Comparison of ENCODE assay signal across 11 mouse cellular contexts in the genomic region with DNA sequence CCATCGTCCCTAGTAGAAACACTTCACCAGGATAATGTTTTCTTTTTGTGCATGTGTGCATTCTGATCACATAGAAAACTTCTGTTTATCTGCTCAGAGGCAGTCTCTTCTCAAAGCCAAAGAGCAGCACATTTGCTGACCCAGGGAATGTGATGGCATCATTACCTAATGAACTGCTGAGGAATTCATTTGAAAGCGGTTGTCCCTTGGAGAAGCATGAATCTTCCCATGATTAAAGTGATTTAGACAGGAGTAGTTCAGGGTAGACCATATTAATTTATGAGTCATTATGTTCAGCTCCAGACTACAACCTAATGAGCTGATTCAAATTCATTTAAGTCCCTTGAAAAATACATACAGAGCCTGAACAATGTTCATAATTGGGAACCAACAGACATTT.
"Had no signal": no experiment of that assay in that cellular context is flagged by ENCODE, and none has a peak within 500 bp of the region (broad histone marks: within the 10 kb centered on the region; RNA-seq: fewer than 3 reads in every experiment).

No protein-coding gene starts in this region.

- DNase-seq: right cerebral cortex, adult 18-20 months; right cerebral cortex, postnatal 14 days; right cerebral cortex, postnatal 25 days; right cerebral cortex, postnatal 4 days; spleen, adult 18-20 months; thymus, adult 18-20 months; thymus, adult 2 months; thymus, postnatal 14 days; thymus, postnatal 25 days; thymus, postnatal 36 days; thymus, postnatal 4 days had no signal
